Comparison of ENCODE assay signal across 9 mouse cellular contexts in genomic region chrX:162800371-162800770, GRCm38 (mm10). TPM values are rescaled to one million over a fixed set of nuclear protein-coding genes. Genes with fewer than 3 reads are reported as not detected.
DNase-seq lines count a peak whose midpoint lies in the region; ATAC-seq lines count a peak whose summit lies in the region.
"Had no signal": no experiment of that assay in that cellular context is flagged by ENCODE, and none has a peak within 500 bp of the region (broad histone marks: within the 10 kb centered on the region; RNA-seq: fewer than 3 reads in every experiment).

No protein-coding gene starts in this region.

- H3K4me3 ChIP-seq in forebrain, embryonic 16.5 days (replicated peaks; ENCODE audit: low read length) = no peak overlapping the region
- no peak overlapping the region for H3K4me3 ChIP-seq in forebrain, embryonic 13.5 days
- H3K4me3 ChIP-seq: neural tube, embryonic 13.5 days had no signal

- H3K9me3 ChIP-seq in forebrain, embryonic 16.5 days (ENCODE audit: control insufficient read depth, low read length) = no peaks in the 10 kb centered on the region
- H3K9me3 ChIP-seq in forebrain, embryonic 13.5 days (replicated peaks) = no peaks in the 10 kb centered on the region
- H3K9me3 ChIP-seq: neural tube, embryonic 13.5 days had no signal

- no peaks in the 10 kb centered on the region for H3K4me1 ChIP-seq in forebrain, embryonic 16.5 days (replicated peaks; ENCODE audit: control insufficient read depth, insufficient read depth, low read length)
- H3K4me1 ChIP-seq in forebrain, embryonic 13.5 days = no peaks in the 10 kb centered on the region
- H3K4me1 ChIP-seq: neural tube, embryonic 13.5 days had no signal

- DNase-seq in urinary bladder, postnatal 36 days (ENCODE audit: low spot score in 2 of 2) = peak; percentile 6 to 11
- DNase-seq in urinary bladder, postnatal 25 days (ENCODE audit: low spot score) = no peak
- DNase-seq in cerebellum, postnatal 36 days = peak; percentile 54 to 58
- peak; percentile 42 for DNase-seq in kidney, adult 9 months
- DNase-seq in lung, postnatal 25 days (ENCODE audit: low spot score) = peak; percentile 28
- peak; percentile 6 to 41 for DNase-seq in spleen, adult 18-20 months

- no peak overlapping the region for H3K27ac ChIP-seq in forebrain, embryonic 16.5 days (ENCODE audit: low read length)
- H3K27ac ChIP-seq in forebrain, embryonic 13.5 days = no peak overlapping the region
- H3K27ac ChIP-seq: neural tube, embryonic 13.5 days had no signal

- no peak overlapping the region for H3K9ac ChIP-seq in forebrain, embryonic 16.5 days (replicated peaks; ENCODE audit: low read depth, low read length)
- H3K9ac ChIP-seq in forebrain, embryonic 13.5 days = no peak overlapping the region
- H3K9ac ChIP-seq: neural tube, embryonic 13.5 days had no signal

- no peaks in the 10 kb centered on the region for H3K36me3 ChIP-seq in forebrain, embryonic 16.5 days (ENCODE audit: control insufficient read depth, insufficient read depth)
- 0 out of 2 replicates have a peak, but pooled peaks cover 4% of the 10 kb centered on the region for H3K36me3 ChIP-seq in forebrain, embryonic 13.5 days (ENCODE audit: poor library complexity, severe bottlenecking)

- 0 out of 2 replicates have a peak, but pooled peaks have one; percentile 31 for ATAC-seq in forebrain, embryonic 16.5 days
- ATAC-seq in forebrain, embryonic 13.5 days = no peak

- no peaks in the 10 kb centered on the region for H3K27me3 ChIP-seq in forebrain, embryonic 16.5 days (replicated peaks; ENCODE audit: control insufficient read depth, insufficient read depth, low read length)
- no peaks in the 10 kb centered on the region for H3K27me3 ChIP-seq in forebrain, embryonic 13.5 days
- H3K27me3 ChIP-seq: neural tube, embryonic 13.5 days had no signal

- no peak overlapping the region for H3K4me2 ChIP-seq in forebrain, embryonic 16.5 days (ENCODE audit: low read length)
- no peak overlapping the region for H3K4me2 ChIP-seq in forebrain, embryonic 13.5 days
- H3K4me2 ChIP-seq: neural tube, embryonic 13.5 days had no signal

RNA-seq across cellular contexts. Expression of gene Txlng, which starts 28.9 kb away (rescaled TPM):
- polyA plus RNA-seq in forebrain, embryonic 16.5 days (2015; fragmentation: Nextera tagmentation; extraction: Ambion mirVana) = 14.9 and 16.3 TPM in 2 replicates
- 14.9 and 15.8 TPM in 2 replicates for polyA plus RNA-seq in forebrain, embryonic 13.5 days (2015; fragmentation: Nextera tagmentation; extraction: Ambion mirVana)

RNA-seq across cellular contexts. Expression of gene Rbbp7, which starts 40.2 kb away (rescaled TPM):
- polyA plus RNA-seq in forebrain, embryonic 16.5 days (2015; fragmentation: Nextera tagmentation; extraction: Ambion mirVana) = 231 and 261 TPM in 2 replicates
- polyA plus RNA-seq in forebrain, embryonic 13.5 days (2015; fragmentation: Nextera tagmentation; extraction: Ambion mirVana) = 266 and 278 TPM in 2 replicates
